Mouse (Mus musculus) kidney, postnatal 0 days (tissue): ENCODE measurements around the gene Gsk3b. TPM values are rescaled to one million over a fixed set of nuclear protein-coding genes. Genes with fewer than 3 reads are reported as not detected.
A peak's percentile ranks its signal among the peaks of the same experiment; 100 is the strongest.
"Not testable (repeated sequence)": the region's sequence is repeated elsewhere in the genome, so short reads cannot be mapped to it uniquely, and the experiment has no call there.

Source experiments
- ATAC-seq: fragments of 200-750 bp; cut with Nextera tagmentation; replicated peaks from 2 replicates; pipeline ENCODE4 v1.8.0; 2017; ENCODE audit warnings: low read depth, moderate number of reproducible peaks, moderate TSS enrichment, moderate library complexity; ENCODE audit not compliant: low FRiP score
- DNase-seq: peaks from one replicate; pipeline ENCODE4 v3.0.0-alpha.2; 2016; ENCODE audit warnings: low spot score
- H3K27ac ChIP-seq: fragments of 300-500 bp; sonication (generic); 2 replicates; pipeline ENCODE4 v1.5.1; 2014; ENCODE audit warnings: mild to moderate bottlenecking
- H3K27me3 ChIP-seq: fragments of 300-500 bp; sonication (generic); 2 replicates; pipeline ENCODE4 v1.6.1; 2014; ENCODE audit warnings: low read length, mixed read lengths; ENCODE audit not compliant: insufficient read depth
- H3K36me3 ChIP-seq: fragments of 300-500 bp; sonication (generic); 2 replicates; pipeline ENCODE4 v1.6.1; 2014; ENCODE audit warnings: low read length, mixed read lengths; ENCODE audit not compliant: insufficient read depth
- H3K4me1 ChIP-seq: fragments of 300-500 bp; sonication (generic); replicated peaks from 2 replicates; pipeline ENCODE4 v1.6.1; 2014; ENCODE audit warnings: antibody characterized with exemption, low read length, mixed read lengths; ENCODE audit not compliant: insufficient read depth
- H3K4me2 ChIP-seq: fragments of 300-500 bp; sonication (generic); 2 replicates; pipeline ENCODE4 v1.6.1; 2014; ENCODE audit warnings: mild to moderate bottlenecking, low read length, moderate library complexity, mixed read lengths
- H3K4me3 ChIP-seq: fragments of 300-500 bp; sonication (generic); replicated peaks from 2 replicates; pipeline ENCODE4 v1.5.1; 2014; ENCODE audit warnings: low read depth, low read length
- H3K9ac ChIP-seq: fragments of 300-500 bp; sonication (generic); 2 replicates; pipeline ENCODE4 v1.6.1; 2014; ENCODE audit warnings: low read depth, low read length
- H3K9me3 ChIP-seq: fragments of 300-500 bp; sonication (generic); replicated peaks from 2 replicates; pipeline ENCODE4 v1.6.1; 2016; ENCODE audit warnings: low read length, inconsistent platforms, mixed read lengths
- CTCF ChIP-seq: IDR thresholded peaks from 2 replicates; pipeline ENCODE4 v1.5.1; 2016; ENCODE audit warnings: antibody characterized with exemption, low read depth, mild to moderate bottlenecking, moderate library complexity
- WGBS: fragments of 180-500 bp; shearing (Covaris S2); extraction: QIAGEN DNeasy Blood & Tissue Kit; methylation state at CpG from one replicate; pipeline ENCODE4 v1.1.7; 2014; 5-methylcytosine and 5-hydroxymethylcytosine counted together
- polyA plus RNA-seq: library from polyadenylated mRNA; unstranded; fragments of >200 nt; fragmentation: Nextera tagmentation; extraction: Ambion mirVana; gene quantifications from 2 replicates; pipeline ENCODE4 v1.2.1, GENCODE M21; 2015

Gsk3b gene
- polyA plus RNA-seq, 1 experiment from 2014 or later, result 43.8 TPM

GRCm38 (mm10) chr16:38114074-38114473 lies 25.3 kb downstream of the Gsk3b start:
- H3K9me3 ChIP-seq, result no peaks in the 10 kb centered on the region
- TF ChIP-seq CTCF, result no peak
- no peak overlapping the region for H3K27ac ChIP-seq
- no peaks in the 10 kb centered on the region for H3K36me3 ChIP-seq
- H3K4me1 ChIP-seq, result peaks cover 3% of the 10 kb centered on the region; the same call in 1 of the 2 replicates
- H3K9ac ChIP-seq, result no peak overlapping the region
- 90% methylated on average over 2 of the region's 2 CpGs for WGBS
- ATAC-seq (no peak), DNase-seq (no peak)
- no peak overlapping the region for H3K4me2 ChIP-seq
- H3K4me3 ChIP-seq, result no peak overlapping the region
- no peaks in the 10 kb centered on the region for H3K27me3 ChIP-seq

- 83% methylated on average over 9 of the region's 9 CpGs for WGBS
- peaks cover 12% of the 10 kb centered on the region for H3K4me1 ChIP-seq
- not testable (repeated sequence) for H3K36me3 ChIP-seq, H3K4me2 ChIP-seq, ATAC-seq, DNase-seq, H3K27ac ChIP-seq, H3K4me3 ChIP-seq, H3K9ac ChIP-seq, H3K9me3 ChIP-seq, H3K27me3 ChIP-seq
Measured at GRCm38 (mm10) chr16:38117909-38118308, 29.1 kb downstream of the Gsk3b start.

- Histone ChIP-seq H3K9me3 (no peaks in the 10 kb centered on the region), H3K36me3 (no peaks in the 10 kb centered on the region), H3K27me3 (no peaks in the 10 kb centered on the region), H3K4me3 (no peak overlapping the region), H3K4me1 (peaks cover 11% of the 10 kb centered on the region), H3K4me2 (no peak overlapping the region), H3K27ac (no peak overlapping the region), H3K9ac (no peak overlapping the region)
- no peak for ATAC-seq
- DNase-seq, result no peak
- no peak for TF ChIP-seq CTCF
- WGBS, result 62% methylated on average over 1 of the region's 1 CpGs
Measured at GRCm38 (mm10) chr16:38118723-38119122, 29.9 kb downstream of the Gsk3b start.

- peak; percentile 46; the same call in 1 of the 2 replicates for ATAC-seq
- Histone ChIP-seq H3K9ac (no peak overlapping the region), H3K4me1 (peaks cover 11% of the 10 kb centered on the region), H3K9me3 (no peaks in the 10 kb centered on the region), H3K27ac (no peak overlapping the region), H3K4me3 (no peak overlapping the region), H3K27me3 (no peaks in the 10 kb centered on the region), H3K36me3 (no peaks in the 10 kb centered on the region), H3K4me2 (no peak overlapping the region)
- TF ChIP-seq CTCF, result no peak
- 71% methylated on average over 5 of the region's 5 CpGs for WGBS
- peak; percentile 40 for DNase-seq
Measured at GRCm38 (mm10) chr16:38119286-38119685, 30.5 kb downstream of the Gsk3b start.

GRCm38 (mm10) chr16:38129171-38129570 lies 40.4 kb downstream of the Gsk3b start:
- Histone ChIP-seq H3K36me3 (no peaks in the 10 kb centered on the region), H3K4me1 (peaks cover 27% of the 10 kb centered on the region), H3K27me3 (no peaks in the 10 kb centered on the region), H3K4me3 (no peak overlapping the region), H3K9me3 (no peaks in the 10 kb centered on the region), H3K9ac (no peak overlapping the region), H3K4me2 (no peak overlapping the region), H3K27ac (no peak overlapping the region)
- ATAC-seq (no peak), DNase-seq (no peak)
- WGBS, result 70% methylated on average over 5 of the region's 5 CpGs
- TF ChIP-seq CTCF, result no peak

GRCm38 (mm10) chr16:38131041-38131440 lies 42.2 kb downstream of the Gsk3b start:
- TF ChIP-seq CTCF, result no peak
- Histone ChIP-seq H3K27ac (peak overlapping the region; percentile 55; the same call in 1 of the 2 replicates), H3K9ac (no peak overlapping the region), H3K9me3 (no peaks in the 10 kb centered on the region), H3K4me1 (peaks cover 27% of the 10 kb centered on the region), H3K4me3 (no peak overlapping the region), H3K36me3 (no peaks in the 10 kb centered on the region), H3K27me3 (no peaks in the 10 kb centered on the region), H3K4me2 (no peak overlapping the region)
- DNase-seq (no peak), ATAC-seq (no peak)
- 62% methylated on average over 3 of the region's 3 CpGs for WGBS

- peak overlapping the region; percentile 55 for H3K27ac ChIP-seq
- ATAC-seq (no peak), DNase-seq (peak; percentile 75)
- WGBS, result 16% methylated on average over 9 of the region's 9 CpGs
- H3K27me3 ChIP-seq, result no peaks in the 10 kb centered on the region
- H3K9me3 ChIP-seq, result no peaks in the 10 kb centered on the region
- no peak for TF ChIP-seq CTCF
- peak overlapping the region; percentile 46 for H3K4me2 ChIP-seq
- H3K36me3 ChIP-seq, result no peaks in the 10 kb centered on the region
- peaks cover 27% of the 10 kb centered on the region for H3K4me1 ChIP-seq
- H3K4me3 ChIP-seq, result no peak overlapping the region; the same call in 1 of the 2 replicates
- 0 out of 2 replicates have a peak overlapping the region, but pooled peaks have one; percentile 13 for H3K9ac ChIP-seq
Measured at GRCm38 (mm10) chr16:38131756-38132155, 43.0 kb downstream of the Gsk3b start.
